Mouse (Mus musculus): Measurements from ENCODE around the gene Fpgs. TPM values are rescaled to one million over a fixed set of nuclear protein-coding genes. Genes with fewer than 3 reads are reported as not detected.

Gene Fpgs
- polyA plus RNA-seq (2015; fragmentation: Nextera tagmentation; extraction: Ambion mirVana): 20.9 and 21.2 TPM in 2 replicates

GRCm38 (mm10) chr2:32704021-32704421, at the start of gene Fpgs:
Fpgs (minus strand) TSS chr2:32704145.

GRCm38 (mm10) chr2:32740916-32741272, 36.9 kb upstream of the Fpgs start, which contains the start of gene 6330409D20Rik:
6330409D20Rik (minus strand) TSS chr2:32741016.

GRCm38 (mm10) chr2:32720681-32721229, 16.8 kb upstream of the Fpgs start, which contains the start of gene Sh2d3c:
Sh2d3c (plus strand) TSS chr2:32721055.

GRCm38 (mm10) chr2:32712934-32713817, 9.2 kb upstream of the Fpgs start, which contains the start of gene Cdk9:
Cdk9 (minus strand) TSS chr2:32713076.

GRCm38 (mm10) chr2:32646379-32647056, 57.4 kb downstream of the Fpgs start, which contains the start of gene Eng:
Eng (plus strand) TSS chr2:32646595.

MicroRNA genes within 50 kb of the gene (microRNA counts, 519-probe panel; counts per million panel counts)
- microRNA mmu-miR-1954 (40.5 counts per million), microRNA mmu-miR-2861 (40.5 counts per million)

Small RNAs within 50 kb of the gene (microRNA-seq; reads per million reads assigned to microRNA genes)
- gene Gm47291: not detected
- gene Mir1954: not detected
- gene Mir2861: not detected
- gene Mir3960: not detected
- gene Mir8093: not detected

Other genes starting within 250 kb of the Fpgs start
- 8.4 and 9.0 TPM in 2 replicates for gene Fam102a, start 168.8 kb downstream of the Fpgs start, polyA plus RNA-seq (2015; fragmentation: Nextera tagmentation; extraction: Ambion mirVana)
- gene Dpm2, start 133.3 kb downstream of the Fpgs start, polyA plus RNA-seq (2015; fragmentation: Nextera tagmentation; extraction: Ambion mirVana): 146 and 153 TPM in 2 replicates
- 15.4 and 21.2 TPM in 2 replicates for gene Pip5kl1, start 129.3 kb downstream of the Fpgs start, polyA plus RNA-seq (2015; fragmentation: Nextera tagmentation; extraction: Ambion mirVana)
- gene 9430097D07Rik, start 128.5 kb downstream of the Fpgs start, polyA plus RNA-seq (2015; fragmentation: Nextera tagmentation; extraction: Ambion mirVana): 1.2 TPM in 2 replicates
- gene St6galnac4, start 117.0 kb downstream of the Fpgs start, polyA plus RNA-seq (2015; fragmentation: Nextera tagmentation; extraction: Ambion mirVana): 43.1 and 45.8 TPM in 2 replicates
- gene St6galnac6, start 104.4 kb downstream of the Fpgs start, polyA plus RNA-seq (2015; fragmentation: Nextera tagmentation; extraction: Ambion mirVana): 21.6 and 23.7 TPM in 2 replicates
- 109 and 116 TPM in 2 replicates for gene Ak1, start 82.4 kb downstream of the Fpgs start, polyA plus RNA-seq (2015; fragmentation: Nextera tagmentation; extraction: Ambion mirVana)
- 22.6 and 25.0 TPM in 2 replicates for gene Eng, start 57.5 kb downstream of the Fpgs start, polyA plus RNA-seq (2015; fragmentation: Nextera tagmentation; extraction: Ambion mirVana)
- gene Cdk9, start 8.9 kb upstream of the Fpgs start, polyA plus RNA-seq (2015; fragmentation: Nextera tagmentation; extraction: Ambion mirVana): 64.5 and 66.3 TPM in 2 replicates
- 50.6 and 52.5 TPM in 2 replicates for gene Sh2d3c, start 16.9 kb upstream of the Fpgs start, polyA plus RNA-seq (2015; fragmentation: Nextera tagmentation; extraction: Ambion mirVana)
- 3.0 and 4.6 TPM in 2 replicates for gene 6330409D20Rik, start 36.9 kb upstream of the Fpgs start, polyA plus RNA-seq (2015; fragmentation: Nextera tagmentation; extraction: Ambion mirVana)
- gene Tor2a, start 53.1 kb upstream of the Fpgs start, polyA plus RNA-seq (2015; fragmentation: Nextera tagmentation; extraction: Ambion mirVana): 52.3 and 58.5 TPM in 2 replicates
- gene Ttc16, start 71.5 kb upstream of the Fpgs start, polyA plus RNA-seq (2015; fragmentation: Nextera tagmentation; extraction: Ambion mirVana): 0.48 and 0.62 TPM in 2 replicates
- 4.9 and 6.7 TPM in 2 replicates for gene Ptrh1, start 71.6 kb upstream of the Fpgs start, polyA plus RNA-seq (2015; fragmentation: Nextera tagmentation; extraction: Ambion mirVana)
- 1.5 and 1.6 TPM in 2 replicates for gene Cfap157, start 80.3 kb upstream of the Fpgs start, polyA plus RNA-seq (2015; fragmentation: Nextera tagmentation; extraction: Ambion mirVana)
- 346 and 388 TPM in 2 replicates for gene Stxbp1, start 143.1 kb upstream of the Fpgs start, polyA plus RNA-seq (2015; fragmentation: Nextera tagmentation; extraction: Ambion mirVana)
- 22.6 and 24.0 TPM in 2 replicates for gene Fam129b, start 172.0 kb upstream of the Fpgs start, polyA plus RNA-seq (2015; fragmentation: Nextera tagmentation; extraction: Ambion mirVana)